Mouse (Mus musculus) hindbrain, embryonic 16.5 days (tissue): ENCODE measurements around the gene Pramef8. TPM values are rescaled to one million over a fixed set of nuclear protein-coding genes. Genes with fewer than 3 reads are reported as not detected.

Experiments
- ATAC-seq: fragments of 200-750 bp; cut with Nextera tagmentation; 2 replicates; pipeline ENCODE4 v1.8.0; 2017; ENCODE audit warnings: moderate TSS enrichment, moderate library complexity
- H3K27ac ChIP-seq: fragments of 300-500 bp; sonication (generic); 2 replicates; pipeline ENCODE4 v1.5.1; 2014; ENCODE audit warnings: low read depth, mild to moderate bottlenecking, control low read depth, low read length, moderate library complexity
- H3K27me3 ChIP-seq: fragments of 300-500 bp; sonication (generic); replicated peaks from 2 replicates; pipeline ENCODE4 v1.6.1; 2014; ENCODE audit warnings: low read length; ENCODE audit not compliant: control insufficient read depth, insufficient read depth
- H3K36me3 ChIP-seq: fragments of 300-500 bp; sonication (generic); 2 replicates; pipeline ENCODE4 v1.6.1; 2014; ENCODE audit warnings: mild to moderate bottlenecking, low read length, moderate library complexity, mixed read lengths; ENCODE audit not compliant: control insufficient read depth, insufficient read depth
- H3K4me1 ChIP-seq: fragments of 300-500 bp; sonication (generic); 2 replicates; pipeline ENCODE4 v1.6.1; 2014; ENCODE audit warnings: low read depth, low read length; ENCODE audit not compliant: control insufficient read depth, insufficient read depth
- H3K4me2 ChIP-seq: fragments of 300-500 bp; sonication (generic); 2 replicates; pipeline ENCODE4 v1.6.1; 2014; ENCODE audit warnings: mild to moderate bottlenecking, low read length, control low read depth, moderate library complexity
- H3K4me3 ChIP-seq: fragments of 300-500 bp; sonication (generic); 2 replicates; pipeline ENCODE4 v1.5.1; 2014; ENCODE audit warnings: mild to moderate bottlenecking, low read length, control low read depth, moderate library complexity
- H3K9ac ChIP-seq: fragments of 300-500 bp; sonication (generic); 2 replicates; pipeline ENCODE4 v1.6.1; 2014; ENCODE audit warnings: low read depth, mild to moderate bottlenecking, control low read depth, low read length, moderate library complexity
- H3K9me3 ChIP-seq: fragments of 300-500 bp; sonication (generic); 2 replicates; pipeline ENCODE4 v1.6.1; 2014; ENCODE audit warnings: mild to moderate bottlenecking, low read length, moderate library complexity; ENCODE audit not compliant: control insufficient read depth
- WGBS: fragments of 180-500 bp; shearing (Covaris S2); extraction: QIAGEN DNeasy Blood & Tissue Kit; methylation state at CpG from one replicate; pipeline ENCODE4 v1.1.7; 2014; 5-methylcytosine and 5-hydroxymethylcytosine counted together
- polyA plus RNA-seq: library from polyadenylated mRNA; unstranded; fragments of >200 nt; fragmentation: Nextera tagmentation; extraction: Ambion mirVana; gene quantifications from 2 replicates; pipeline ENCODE4 v1.2.1, GENCODE M21; 2015

The Pramef8 gene
- polyA plus RNA-seq, result 21.7 and 23.2 TPM in 2 replicates

- H3K4me2 ChIP-seq, result peak within 1 kb of the TSS; percentile 51
- H3K4me1 ChIP-seq, result no peaks in the 10 kb centered on the region
- peak within 1 kb of the TSS; percentile 65 for H3K4me3 ChIP-seq
- peak within 1 kb of the TSS; percentile 70 for H3K9ac ChIP-seq
- 1% methylated on average over 50 of the region's 50 CpGs for WGBS
- H3K9me3 ChIP-seq, result no peaks in the 10 kb centered on the region
- no peaks in the 10 kb centered on the region for H3K27me3 ChIP-seq
- H3K27ac ChIP-seq, result peak within 1 kb of the TSS; percentile 91
- peak; percentile 96 for ATAC-seq
- peaks cover 22% of the 10 kb centered on the region for H3K36me3 ChIP-seq
Measured at GRCm38 (mm10) chr4:143412219-143413092, at the start of gene Pramef8. Pramef8 (plus strand) TSS chr4:143412426.

- Histone ChIP-seq H3K27ac (no peak overlapping the region), H3K4me2 (peak overlapping the region; percentile 21), H3K4me3 (no peak overlapping the region), H3K9me3 (no peaks in the 10 kb centered on the region), H3K36me3 (no peaks in the 10 kb centered on the region), H3K4me1 (peaks cover 3% of the 10 kb centered on the region; the same call in 1 of the 2 replicates), H3K27me3 (no peaks in the 10 kb centered on the region), H3K9ac (no peak overlapping the region)
- 38% methylated on average over 15 of the region's 15 CpGs for WGBS
- ATAC-seq, result no peak
Measured at GRCm38 (mm10) chr4:143366415-143367041, 45.7 kb upstream of the Pramef8 start.

GRCm38 (mm10) chr4:143379480-143379879 is 32.7 kb upstream of the Pramef8 start:
- no peaks in the 10 kb centered on the region for H3K27me3 ChIP-seq
- H3K4me3 ChIP-seq, result no peak overlapping the region
- WGBS, result 23% methylated on average over 7 of the region's 7 CpGs
- H3K4me2 ChIP-seq, result peak overlapping the region; percentile 27
- H3K9me3 ChIP-seq, result no peaks in the 10 kb centered on the region
- H3K4me1 ChIP-seq, result peaks cover 12% of the 10 kb centered on the region; the same call in 1 of the 2 replicates
- no peak overlapping the region for H3K27ac ChIP-seq
- no peak overlapping the region for H3K9ac ChIP-seq
- ATAC-seq, result peak; percentile 60
- H3K36me3 ChIP-seq, result no peaks in the 10 kb centered on the region

DNA sequence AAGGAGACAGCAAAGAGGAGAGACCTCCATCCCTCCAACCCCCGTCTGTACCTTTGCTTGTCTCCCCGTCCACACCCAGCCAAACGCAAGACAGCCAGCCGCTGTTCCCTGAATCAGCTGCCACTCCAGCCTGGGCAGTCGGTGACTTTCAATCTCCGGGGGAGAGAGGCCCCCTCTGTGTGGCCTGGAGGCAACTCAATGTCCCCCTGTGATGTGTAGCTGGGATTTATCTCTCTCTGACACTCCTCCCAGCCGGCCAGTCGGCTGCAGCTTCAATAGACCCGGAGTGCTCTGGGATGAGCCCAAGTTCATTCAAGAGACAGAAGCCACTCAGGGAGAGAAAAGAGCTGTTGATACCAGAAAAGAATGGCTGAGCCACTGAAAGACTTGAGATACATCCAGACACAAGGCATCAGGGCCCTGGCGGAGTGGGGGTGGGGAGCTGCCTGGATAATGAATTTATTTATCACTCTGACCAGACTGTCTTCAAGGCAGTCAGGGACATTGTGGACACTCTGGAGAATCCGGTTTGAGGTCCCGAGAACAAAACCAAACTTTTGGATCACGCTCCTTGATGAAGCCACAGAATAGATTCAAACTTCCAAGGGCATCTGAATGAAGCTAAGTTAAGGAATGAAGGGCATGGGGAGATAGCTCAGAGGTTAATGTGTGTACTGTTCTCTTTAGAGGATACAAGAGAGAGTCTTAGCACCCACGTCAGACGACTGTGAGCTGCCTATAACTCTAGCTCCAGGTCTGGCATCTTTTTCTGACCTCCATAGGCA is 32.1 kb upstream of the Pramef8 start:
- H3K4me2 ChIP-seq, result peak overlapping the region; percentile 27

DNA sequence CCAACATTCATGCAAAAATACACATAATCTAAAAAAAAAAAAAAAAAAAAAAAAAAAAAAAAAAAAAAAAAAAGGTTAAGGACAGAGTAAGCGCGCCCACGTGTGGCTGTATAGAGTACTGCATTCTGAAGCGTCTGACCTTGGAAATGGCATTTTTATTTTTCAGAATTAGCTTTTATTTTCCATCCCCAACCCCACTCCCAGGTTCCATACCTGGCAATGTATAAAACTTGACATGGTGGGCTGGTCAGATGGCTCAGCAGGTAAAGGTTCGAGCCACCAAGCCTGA is 31.6 kb upstream of the Pramef8 start:
- Histone ChIP-seq H3K27ac (no peak overlapping the region), H3K4me2 (no peak overlapping the region), H3K9ac (no peak overlapping the region), H3K4me3 (no peak overlapping the region), H3K4me1 (peaks cover 12% of the 10 kb centered on the region; the same call in 1 of the 2 replicates), H3K36me3 (no peaks in the 10 kb centered on the region), H3K9me3 (no peaks in the 10 kb centered on the region), H3K27me3 (no peaks in the 10 kb centered on the region; the same call in 1 of the 2 replicates)
- ATAC-seq, result no peak
- under 1% methylated on average over 5 of the region's 5 CpGs for WGBS

More for the DNA sequence above, 32.1 kb upstream of the Pramef8 start:
- H3K9ac ChIP-seq, result no peak overlapping the region
- H3K4me1 ChIP-seq, result peaks cover 12% of the 10 kb centered on the region; the same call in 1 of the 2 replicates
- no peaks in the 10 kb centered on the region for H3K27me3 ChIP-seq
- no peaks in the 10 kb centered on the region for H3K9me3 ChIP-seq
- no peak overlapping the region for H3K27ac ChIP-seq
- 15% methylated on average over 15 of the region's 15 CpGs for WGBS
- peak; percentile 72 for ATAC-seq
- no peak overlapping the region for H3K4me3 ChIP-seq
- no peaks in the 10 kb centered on the region for H3K36me3 ChIP-seq

GRCm38 (mm10) chr4:143382163-143382562 is 30.1 kb upstream of the Pramef8 start:
- Histone ChIP-seq H3K4me3 (no peak overlapping the region), H3K36me3 (no peaks in the 10 kb centered on the region), H3K27me3 (no peaks in the 10 kb centered on the region; the same call in 1 of the 2 replicates), H3K4me1 (peaks cover 12% of the 10 kb centered on the region; the same call in 1 of the 2 replicates), H3K9me3 (no peaks in the 10 kb centered on the region), H3K4me2 (no peak overlapping the region), H3K9ac (no peak overlapping the region; the same call in 1 of the 2 replicates), H3K27ac (no peak overlapping the region)
- 42% methylated on average over 3 of the region's 3 CpGs for WGBS
- ATAC-seq, result no peak

DNA sequence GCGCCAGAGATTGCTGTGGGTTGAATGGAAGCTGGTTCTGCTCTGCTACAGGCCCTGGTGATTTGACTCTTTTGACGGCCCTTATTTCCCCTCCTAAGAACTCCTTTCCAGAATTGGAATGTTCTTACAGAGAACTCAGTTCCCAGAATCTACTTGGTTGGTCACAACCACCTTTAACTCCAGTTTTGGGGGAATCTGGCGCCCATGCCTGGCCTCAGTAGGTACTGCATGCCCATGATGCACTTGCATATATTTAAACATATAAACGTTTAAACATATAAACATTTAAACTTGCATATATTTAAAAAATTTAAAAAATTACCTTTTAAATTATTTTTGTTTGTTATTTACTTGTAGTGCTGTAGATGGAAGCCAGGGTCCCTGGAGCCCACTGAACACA is 28.6 kb upstream of the Pramef8 start:
- H3K4me3 ChIP-seq, result no peak overlapping the region
- H3K27me3 ChIP-seq, result no peaks in the 10 kb centered on the region; the same call in 1 of the 2 replicates
- no peaks in the 10 kb centered on the region for H3K9me3 ChIP-seq
- no peak overlapping the region for H3K27ac ChIP-seq
- H3K9ac ChIP-seq, result no peak overlapping the region
- H3K4me1 ChIP-seq, result peaks cover 12% of the 10 kb centered on the region; the same call in 1 of the 2 replicates
- H3K36me3 ChIP-seq, result no peaks in the 10 kb centered on the region
- H3K4me2 ChIP-seq, result no peak overlapping the region
- ATAC-seq, result no peak
- 49% methylated on average over 4 of the region's 4 CpGs for WGBS

GRCm38 (mm10) chr4:143388955-143389702 is 23.1 kb upstream of the Pramef8 start:
- Histone ChIP-seq H3K4me2 (peak overlapping the region; percentile 61), H3K9ac (peak overlapping the region; percentile 52), H3K36me3 (no peaks in the 10 kb centered on the region), H3K9me3 (no peaks in the 10 kb centered on the region; the same call in 1 of the 2 replicates), H3K27ac (no peak overlapping the region), H3K27me3 (no peaks in the 10 kb centered on the region; the same call in 1 of the 2 replicates), H3K4me1 (peaks cover 2% of the 10 kb centered on the region; the same call in 1 of the 2 replicates), H3K4me3 (peak overlapping the region; percentile 43)
- peak; percentile 92 for ATAC-seq
- 10% methylated on average over 32 of the region's 43 CpGs for WGBS
